Mouse (Mus musculus): ENCODE data around the gene Bckdk.

GRCm38 (mm10) chr7:127901772-127902171 lies 2.1 kb upstream of the Bckdk start:
- TF ChIP-seq POLR2A (IDR thresholded peaks at IDR 0.05; ENCODE audit: low read depth, low read length) (no peak), CTCF (IDR thresholded peaks at IDR 0.05; ENCODE audit: borderline replicate concordance, insufficient read depth, low read length) (no peak)

All from embryonic fibroblast, embryonic 13.5 days (primary cell).